Mouse (Mus musculus) embryonic facial prominence, embryonic 14.5 days (tissue): Measurements from ENCODE around the gene Gclc. TPM values are rescaled to one million over a fixed set of nuclear protein-coding genes. Genes with fewer than 3 reads are reported as not detected.

ENCODE experiments used
- ATAC-seq: fragments of 200-750 bp; cut with Nextera tagmentation; 2 replicates; pipeline ENCODE4 v1.8.0; 2017; ENCODE audit warnings: low read depth, moderate number of reproducible peaks, moderate TSS enrichment
- DNase-seq: peaks from one replicate; pipeline ENCODE4 v3.0.0-alpha.2; 2015; ENCODE audit warnings: low spot score
- H3K27ac ChIP-seq: fragments of 300-500 bp; sonication (generic); replicated peaks from 2 replicates; pipeline ENCODE4 v1.5.1; 2014; ENCODE audit warnings: low read depth, mild to moderate bottlenecking, low read length, moderate library complexity
- H3K27me3 ChIP-seq: fragments of 300-500 bp; sonication (generic); replicated peaks from 2 replicates; pipeline ENCODE4 v1.6.1; 2014; ENCODE audit warnings: low read length; ENCODE audit not compliant: control insufficient read depth, insufficient read depth
- H3K36me3 ChIP-seq: fragments of 300-500 bp; sonication (generic); 2 replicates; pipeline ENCODE4 v1.6.1; 2014; ENCODE audit warnings: low read length, mixed read lengths; ENCODE audit not compliant: control insufficient read depth, insufficient read depth
- H3K4me1 ChIP-seq: fragments of 300-500 bp; sonication (generic); 2 replicates; pipeline ENCODE4 v1.6.1; 2014; ENCODE audit warnings: antibody characterized with exemption, low read length; ENCODE audit not compliant: control insufficient read depth, insufficient read depth
- H3K4me2 ChIP-seq: fragments of 300-500 bp; sonication (generic); 2 replicates; pipeline ENCODE4 v1.6.1; 2014; ENCODE audit warnings: low read depth, mild to moderate bottlenecking, low read length, moderate library complexity, mixed read lengths
- H3K4me3 ChIP-seq: fragments of 300-500 bp; sonication (generic); 2 replicates; pipeline ENCODE4 v1.5.1; 2014; ENCODE audit warnings: low read depth, mild to moderate bottlenecking, low read length
- H3K9ac ChIP-seq: fragments of 300-500 bp; sonication (generic); 2 replicates; pipeline ENCODE4 v1.6.1; 2014; ENCODE audit warnings: low read depth, mild to moderate bottlenecking, low read length, moderate library complexity, mixed read lengths
- H3K9me3 ChIP-seq: fragments of 300-500 bp; sonication (generic); 2 replicates; pipeline ENCODE4 v1.6.1; 2016; ENCODE audit warnings: low read length; ENCODE audit not compliant: control insufficient read depth
- WGBS: fragments of 180-500 bp; shearing (Covaris S2); extraction: QIAGEN DNeasy Blood & Tissue Kit; methylation state at CpG from one replicate; pipeline ENCODE4 v1.1.7; 2014; 5-methylcytosine and 5-hydroxymethylcytosine counted together
- polyA plus RNA-seq: library from polyadenylated mRNA; unstranded; fragments of >200 nt; fragmentation: Nextera tagmentation; extraction: Ambion mirVana; gene quantifications from 2 replicates; pipeline ENCODE4 v1.2.1, GENCODE M21; 2014

Gclc gene
- polyA plus RNA-seq, 1 experiment from 2014 or later, result 16.8 TPM

DNA sequence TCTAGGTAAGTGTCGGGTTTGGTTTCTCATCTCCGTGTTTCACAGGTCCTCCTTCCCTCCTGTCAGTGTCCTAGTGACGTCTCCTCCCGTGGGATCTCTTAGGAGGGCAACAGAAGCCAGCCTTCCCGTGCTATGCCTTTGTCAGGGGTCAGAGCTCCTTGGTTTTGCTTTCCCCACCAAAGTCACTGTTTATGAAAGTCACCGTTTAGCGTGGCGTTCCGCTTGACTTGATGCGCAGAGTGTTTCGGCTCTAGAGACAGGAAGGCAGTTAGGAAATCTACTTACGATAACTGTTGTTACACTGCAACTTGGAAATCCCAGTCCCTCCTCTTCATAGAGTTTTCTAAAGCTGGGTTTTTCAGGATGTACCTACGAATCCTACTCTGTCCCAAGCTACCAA is 28.7 kb downstream of the Gclc start:
- H3K4me1 ChIP-seq, result no peaks in the 10 kb centered on the region
- H3K27ac ChIP-seq, result no peak overlapping the region
- 75% methylated on average over 13 of the region's 13 CpGs for WGBS
- H3K27me3 ChIP-seq, result no peaks in the 10 kb centered on the region
- H3K4me2 ChIP-seq, result no peak overlapping the region
- H3K9me3 ChIP-seq, result no peaks in the 10 kb centered on the region
- ATAC-seq, result no peak
- H3K36me3 ChIP-seq, result peaks cover 50% of the 10 kb centered on the region
- DNase-seq, result no peak
- no peak overlapping the region for H3K9ac ChIP-seq
- H3K4me3 ChIP-seq, result no peak overlapping the region

DNA sequence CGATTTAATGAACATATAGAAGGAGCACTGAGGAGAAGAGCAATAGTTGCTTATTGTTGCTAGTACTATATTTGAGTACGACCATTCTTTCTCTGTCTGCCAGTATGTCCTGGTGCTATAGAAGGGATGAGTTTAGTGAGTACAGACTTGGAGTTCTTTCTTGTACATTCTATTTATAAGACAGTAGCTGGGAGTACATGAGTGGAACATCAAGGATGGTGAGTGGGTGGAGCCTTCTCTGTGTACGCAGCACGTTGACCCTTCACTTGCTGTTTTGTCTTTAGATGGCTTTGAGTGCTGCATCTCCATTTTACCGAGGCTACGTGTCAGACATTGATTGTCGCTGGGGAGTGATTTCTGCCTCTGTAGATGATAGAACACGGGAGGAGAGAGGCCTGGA is 31.1 kb downstream of the Gclc start:
- Histone ChIP-seq H3K4me1 (no peaks in the 10 kb centered on the region), H3K36me3 (peaks cover 55% of the 10 kb centered on the region), H3K27ac (no peak overlapping the region), H3K4me3 (no peak overlapping the region), H3K9ac (no peak overlapping the region), H3K27me3 (no peaks in the 10 kb centered on the region), H3K4me2 (no peak overlapping the region), H3K9me3 (no peaks in the 10 kb centered on the region)
- DNase-seq, result no peak
- ATAC-seq, result no peak
- WGBS, result 89% methylated on average over 8 of the region's 8 CpGs

DNA sequence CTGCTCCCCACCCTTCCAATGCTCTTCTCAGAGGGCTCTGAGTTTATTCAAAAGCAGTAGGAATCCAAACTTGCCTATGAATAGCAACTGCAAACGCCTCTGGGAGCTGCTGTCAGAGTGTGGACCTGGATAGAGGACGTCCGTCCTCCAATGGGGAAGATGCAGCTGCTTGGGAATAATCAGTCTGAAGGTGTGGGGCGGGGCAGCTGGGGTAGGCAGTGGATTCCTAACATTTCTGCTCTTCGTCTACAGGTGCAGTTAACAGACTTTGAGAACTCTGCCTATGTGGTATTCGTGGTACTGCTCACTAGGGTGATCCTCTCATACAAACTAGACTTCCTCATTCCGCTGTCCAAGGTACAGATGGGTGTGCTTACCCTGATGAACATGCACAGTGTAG is 33.6 kb downstream of the Gclc start:
- H3K36me3 ChIP-seq, result peaks cover 67% of the 10 kb centered on the region
- DNase-seq (no peak), ATAC-seq (no peak)
- WGBS, result 93% methylated on average over 7 of the region's 7 CpGs
- H3K4me1 ChIP-seq, result no peaks in the 10 kb centered on the region
- no peaks in the 10 kb centered on the region for H3K27me3 ChIP-seq
- no peak overlapping the region for H3K4me3 ChIP-seq
- no peak overlapping the region for H3K27ac ChIP-seq
- H3K9ac ChIP-seq, result no peak overlapping the region
- H3K4me2 ChIP-seq, result no peak overlapping the region
- no peaks in the 10 kb centered on the region for H3K9me3 ChIP-seq

DNA sequence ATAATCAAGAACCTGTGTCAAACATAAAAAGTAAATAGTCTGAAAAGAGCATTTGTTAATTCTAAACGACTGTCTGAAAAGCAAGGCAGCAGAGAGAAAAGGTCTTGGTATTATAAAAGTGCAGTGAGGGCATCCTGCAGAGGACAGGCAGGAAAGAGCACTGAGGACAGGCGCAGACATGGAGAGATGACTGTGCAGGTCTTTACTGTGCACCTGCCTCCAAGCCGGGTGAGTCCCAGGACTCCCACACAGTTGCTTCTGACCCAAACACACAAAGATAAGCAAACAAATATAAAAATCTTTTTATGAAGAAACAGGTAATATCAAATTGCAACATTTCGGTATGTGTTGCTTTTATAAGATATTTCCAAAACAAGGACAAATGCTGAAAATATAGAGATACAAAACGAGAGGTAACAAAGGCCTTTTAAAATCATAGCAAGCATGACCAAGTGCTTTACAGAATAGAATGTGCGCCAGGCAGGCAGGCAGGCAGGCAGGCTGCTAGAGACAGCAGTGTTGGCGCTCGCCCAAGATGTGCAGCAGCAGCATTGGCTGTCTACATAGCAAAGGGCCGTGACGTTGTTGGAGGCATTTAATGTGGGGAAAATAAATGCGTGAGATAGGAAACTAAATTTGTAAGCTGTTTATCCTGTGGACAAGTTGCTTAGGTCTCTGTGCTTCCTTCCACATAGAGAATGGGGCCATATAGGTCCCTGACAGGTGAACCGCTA is 35.4 kb downstream of the Gclc start:
- Histone ChIP-seq H3K9me3 (no peaks in the 10 kb centered on the region), H3K4me1 (no peaks in the 10 kb centered on the region), H3K4me2 (no peak overlapping the region), H3K9ac (no peak overlapping the region), H3K27me3 (no peaks in the 10 kb centered on the region), H3K27ac (no peak overlapping the region), H3K36me3 (peaks cover 68% of the 10 kb centered on the region), H3K4me3 (no peak overlapping the region)
- ATAC-seq, result 0 out of 2 replicates have a peak, but pooled peaks have one; percentile 47
- 80% methylated on average over 12 of the region's 12 CpGs for WGBS
- peak; percentile 67 for DNase-seq

DNA sequence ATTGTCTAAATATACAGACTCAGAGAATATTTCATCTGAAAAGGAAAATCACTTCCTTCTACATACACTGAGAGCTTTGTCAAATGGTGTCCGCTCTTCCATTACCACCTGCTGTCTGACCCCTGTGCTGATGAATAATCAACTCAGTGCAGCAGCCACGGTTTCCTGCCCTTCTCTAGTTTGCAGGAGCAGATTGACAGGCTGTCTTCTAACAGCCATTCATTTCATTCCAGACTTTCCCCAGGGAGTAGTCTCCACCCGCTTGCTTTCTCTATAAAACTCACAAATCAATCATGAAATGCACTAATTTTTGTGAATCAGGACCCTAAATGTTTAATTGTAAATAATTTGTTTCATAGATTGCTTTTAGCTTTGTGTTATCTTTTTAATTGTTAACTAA is 39.5 kb downstream of the Gclc start:
- no peaks in the 10 kb centered on the region for H3K4me1 ChIP-seq
- WGBS, result 50% methylated on average over 3 of the region's 3 CpGs
- no peak for DNase-seq

DNA sequence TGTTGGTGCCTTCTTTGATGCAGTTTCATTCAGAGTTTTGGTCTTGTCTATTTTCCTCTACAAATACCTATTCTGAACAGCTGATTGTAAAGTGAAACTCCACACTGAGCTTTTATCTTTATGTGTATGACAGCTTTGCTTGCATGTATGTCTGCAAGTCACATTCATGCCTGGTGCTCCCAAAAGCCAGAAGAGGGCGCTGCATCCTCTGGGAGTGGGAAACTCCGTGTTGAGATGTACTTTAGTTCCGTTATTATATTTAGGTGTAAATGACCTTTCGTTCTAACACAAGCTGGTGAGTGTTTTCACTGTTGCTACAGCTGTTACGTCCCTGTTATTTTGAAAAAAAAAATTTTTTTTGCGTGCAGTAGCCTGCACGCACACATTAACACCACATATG is 48.1 kb downstream of the Gclc start:
- H3K27me3 ChIP-seq, result no peaks in the 10 kb centered on the region
- H3K4me2 ChIP-seq, result no peak overlapping the region
- no peak overlapping the region for H3K9ac ChIP-seq
- H3K36me3 ChIP-seq, result no peaks in the 10 kb centered on the region
- H3K4me1 ChIP-seq, result no peaks in the 10 kb centered on the region
- no peak for ATAC-seq
- DNase-seq, result peak; percentile 31
- H3K9me3 ChIP-seq, result no peaks in the 10 kb centered on the region
- H3K27ac ChIP-seq, result no peak overlapping the region
- H3K4me3 ChIP-seq, result no peak overlapping the region
- WGBS, result 50% methylated on average over 7 of the region's 7 CpGs

More for the DNA sequence above, 39.5 kb downstream of the Gclc start:
- peaks cover 30% of the 10 kb centered on the region for H3K36me3 ChIP-seq
- no peak overlapping the region for H3K27ac ChIP-seq
- H3K4me2 ChIP-seq, result no peak overlapping the region
- no peak overlapping the region for H3K9ac ChIP-seq
- H3K4me3 ChIP-seq, result no peak overlapping the region
- ATAC-seq, result no peak
- H3K9me3 ChIP-seq, result no peaks in the 10 kb centered on the region
- H3K27me3 ChIP-seq, result no peaks in the 10 kb centered on the region

DNA sequence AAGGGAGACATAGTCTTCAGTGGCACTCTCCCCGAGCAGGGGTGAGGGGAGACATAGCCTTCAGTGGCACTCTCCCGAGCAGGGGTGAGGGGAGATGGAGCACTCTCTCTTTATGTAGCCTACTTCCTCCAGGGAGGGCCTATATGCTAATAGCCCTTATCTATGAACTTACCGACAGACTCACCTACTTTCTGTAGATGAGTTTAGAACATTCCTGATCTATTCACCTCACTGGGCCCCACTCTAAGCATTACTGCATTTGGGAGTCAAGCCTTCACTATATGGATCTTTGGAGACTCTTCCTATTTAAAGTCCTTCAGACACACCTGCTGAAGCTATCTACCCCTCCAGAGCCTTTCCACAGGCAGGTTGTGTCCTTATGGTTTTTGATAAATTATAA is 52.1 kb downstream of the Gclc start:
- WGBS, result 51% methylated on average over 3 of the region's 3 CpGs
- H3K9ac ChIP-seq, result peak overlapping the region; percentile 62
- ATAC-seq (peak; percentile 20; the same call in 1 of the 2 replicates), DNase-seq (no peak)
- no peaks in the 10 kb centered on the region for H3K36me3 ChIP-seq
- H3K4me2 ChIP-seq, result peak overlapping the region; percentile 57
- peak overlapping the region; percentile 28 for H3K4me3 ChIP-seq
- no peaks in the 10 kb centered on the region for H3K9me3 ChIP-seq
- no peak overlapping the region for H3K27ac ChIP-seq
- H3K27me3 ChIP-seq, result no peaks in the 10 kb centered on the region
- no peaks in the 10 kb centered on the region for H3K4me1 ChIP-seq

DNA sequence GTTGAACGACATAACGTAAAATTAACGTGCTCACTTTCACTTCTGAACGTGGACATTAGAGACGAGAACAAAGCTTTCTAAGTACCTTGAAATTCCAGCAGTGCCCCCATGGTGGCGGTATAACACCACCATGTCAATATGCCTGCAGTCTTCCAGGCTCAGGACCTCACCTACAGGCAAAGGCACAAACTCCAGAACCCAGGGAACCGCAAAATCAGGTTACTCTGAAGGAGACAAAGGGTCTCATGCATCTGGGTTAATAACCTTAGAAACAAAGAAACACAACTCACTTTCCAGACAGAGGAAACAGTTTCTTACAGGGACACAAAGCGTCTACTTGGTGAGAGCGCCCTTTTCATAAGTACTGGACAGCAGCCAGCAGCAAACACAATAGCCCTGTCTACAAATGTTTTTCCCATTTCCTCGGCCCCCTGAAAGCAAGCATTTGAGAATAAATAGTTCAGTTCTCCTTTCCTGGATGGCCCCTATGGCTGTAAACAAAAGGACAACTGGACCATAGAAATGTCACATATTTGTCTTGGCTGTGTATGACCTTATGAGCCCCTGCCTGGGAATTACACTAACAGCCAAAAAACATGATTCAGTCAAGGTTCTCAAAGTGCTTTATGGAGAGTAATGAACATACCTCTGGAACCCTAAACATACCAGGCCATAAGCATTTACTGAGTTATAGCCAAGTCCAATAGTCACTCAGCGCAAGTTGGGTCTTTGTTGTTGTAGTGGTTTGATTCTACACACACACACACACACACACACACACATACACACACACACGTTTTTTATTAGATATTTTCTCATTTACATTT is 52.7 kb downstream of the Gclc start:
- DNase-seq (peak; percentile 91), ATAC-seq (peak; percentile 94)
- Histone ChIP-seq H3K4me1 (no peaks in the 10 kb centered on the region), H3K27me3 (no peaks in the 10 kb centered on the region), H3K9me3 (no peaks in the 10 kb centered on the region), H3K9ac (peak overlapping the region; percentile 62), H3K4me3 (peak overlapping the region; percentile 28), H3K4me2 (peak overlapping the region; percentile 57), H3K36me3 (no peaks in the 10 kb centered on the region), H3K27ac (no peak overlapping the region)
- WGBS, result 20% methylated on average over 12 of the region's 12 CpGs
